Mouse (Mus musculus) heart, adult 11 months (tissue): ENCODE data around the gene Sigmar1.
A peak's percentile ranks its signal among the peaks of the same experiment; 100 is the strongest.
"Not testable (repeated sequence)": the region's sequence is repeated elsewhere in the genome, so short reads cannot be mapped to it uniquely, and the experiment has no call there.

ENCODE experiments used
- DNase-seq: peaks from one replicate; pipeline ENCODE4 v3.0.0; 2022

The Sigmar1 gene

DNA sequence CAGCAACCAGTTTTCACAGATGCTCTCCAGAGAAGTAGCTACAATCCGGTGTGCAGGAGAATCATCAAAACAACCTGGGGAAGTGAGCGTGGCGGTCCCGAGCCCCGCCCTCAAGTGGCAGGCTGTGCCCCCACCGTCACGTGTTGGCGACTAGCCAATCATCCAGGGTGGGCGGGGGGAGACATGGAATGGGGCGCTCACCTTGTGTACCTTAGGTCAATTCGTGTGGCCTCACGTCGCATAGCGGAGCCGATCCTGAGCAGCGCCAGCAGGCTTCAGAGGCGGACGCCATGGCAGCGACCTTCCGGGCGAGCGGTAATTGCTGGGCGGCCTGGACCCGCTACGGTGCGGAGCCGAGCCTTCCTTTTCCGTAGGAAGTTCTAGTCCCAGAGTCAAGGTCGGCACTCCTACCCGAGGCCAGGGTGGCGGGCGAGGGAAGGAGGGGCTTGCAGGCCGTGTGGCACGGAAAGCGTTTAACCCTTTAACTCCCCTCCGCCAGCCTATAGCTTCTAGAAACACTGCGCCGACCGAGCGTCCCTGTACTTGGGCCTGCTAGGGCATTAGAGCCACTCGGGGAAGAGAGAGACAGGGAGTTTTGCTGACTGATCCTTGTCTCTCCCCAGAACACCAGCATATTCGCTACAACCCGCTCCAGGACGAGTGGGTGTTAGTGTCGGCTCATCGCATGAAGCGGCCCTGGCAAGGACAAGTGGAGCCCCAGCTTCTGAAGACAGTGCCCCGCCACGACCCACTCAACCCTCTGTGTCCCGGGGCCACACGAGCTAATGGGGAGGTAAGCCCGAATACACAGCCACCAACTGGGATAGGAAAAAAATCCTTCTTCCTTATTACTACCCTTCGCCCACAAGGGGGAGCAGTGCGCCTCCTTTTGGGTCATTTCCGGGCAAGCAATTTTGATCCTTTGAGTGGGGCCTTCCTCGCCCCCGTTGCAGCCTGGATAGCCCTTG lies at the start of gene Sigmar1:
Gene Sigmar1 (minus strand): TSS at position 820 of the 968 bp plus-strand sequence.
- peak; percentile 99 for DNase-seq

- DNase-seq, result peak; percentile 78
Measured at GRCm38 (mm10) chr4:41783197-41783596, 27.2 kb upstream of the Sigmar1 start.

GRCm38 (mm10) chr4:41782711-41783110 lies 26.8 kb upstream of the Sigmar1 start:
- peak; percentile 16 for DNase-seq

GRCm38 (mm10) chr4:41781748-41782485 lies 26.0 kb upstream of the Sigmar1 start:
- DNase-seq, result peak; percentile 91

DNA sequence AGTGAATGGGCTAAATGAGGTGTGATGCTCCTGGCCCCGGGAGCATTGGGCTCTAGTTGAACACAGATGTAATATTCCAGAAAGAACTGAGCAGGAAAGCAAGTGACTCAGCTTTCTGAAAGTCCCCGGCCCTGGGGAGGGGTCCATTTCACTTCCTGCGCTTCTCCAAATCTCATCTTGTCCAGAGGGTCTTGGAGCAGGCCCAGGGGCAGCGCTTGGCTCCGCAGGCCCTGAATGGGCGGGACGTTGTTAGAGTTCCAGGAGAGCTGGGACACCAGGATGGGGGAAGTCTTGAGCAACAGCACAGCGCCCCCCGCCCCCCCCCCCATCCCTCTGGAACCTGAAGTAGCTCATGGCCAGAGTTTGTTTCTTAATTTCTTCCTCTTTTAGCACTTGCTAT lies 25.3 kb upstream of the Sigmar1 start:
- peak; percentile 95 for DNase-seq

DNA sequence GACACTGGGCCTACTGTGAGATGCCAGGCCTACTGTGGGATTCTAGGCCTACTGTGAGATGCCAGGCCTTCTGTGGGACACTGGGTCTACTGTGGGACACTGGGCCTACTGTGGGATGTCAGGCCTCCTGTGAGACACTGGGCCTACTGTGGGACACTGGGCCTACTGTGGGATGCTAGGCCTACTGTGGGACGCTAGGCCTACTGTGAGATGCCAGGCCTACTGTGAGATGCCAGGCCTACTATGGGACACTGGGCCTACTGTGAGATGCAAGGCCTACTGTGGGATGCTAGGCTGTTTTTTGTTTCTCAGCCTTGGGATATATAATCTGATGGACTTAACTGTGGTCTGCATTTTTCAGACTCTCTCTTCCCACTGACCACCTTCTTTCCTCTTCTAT lies 19.9 kb upstream of the Sigmar1 start:
- not testable (repeated sequence) for DNase-seq

GRCm38 (mm10) chr4:41774506-41774905 lies 18.5 kb upstream of the Sigmar1 start:
- DNase-seq, result not testable (repeated sequence)

GRCm38 (mm10) chr4:41774002-41774401 lies 18.0 kb upstream of the Sigmar1 start, which contains the start of gene Ccl27a:
Ccl27a (minus strand) TSS chr4:41774247.
- DNase-seq, result peak; percentile 98

- peak; percentile 99 for DNase-seq
Measured at GRCm38 (mm10) chr4:41773502-41773901, 17.5 kb upstream of the Sigmar1 start.

GRCm38 (mm10) chr4:41772946-41773345 lies 17.0 kb upstream of the Sigmar1 start:
- peak; percentile 94 for DNase-seq

DNA sequence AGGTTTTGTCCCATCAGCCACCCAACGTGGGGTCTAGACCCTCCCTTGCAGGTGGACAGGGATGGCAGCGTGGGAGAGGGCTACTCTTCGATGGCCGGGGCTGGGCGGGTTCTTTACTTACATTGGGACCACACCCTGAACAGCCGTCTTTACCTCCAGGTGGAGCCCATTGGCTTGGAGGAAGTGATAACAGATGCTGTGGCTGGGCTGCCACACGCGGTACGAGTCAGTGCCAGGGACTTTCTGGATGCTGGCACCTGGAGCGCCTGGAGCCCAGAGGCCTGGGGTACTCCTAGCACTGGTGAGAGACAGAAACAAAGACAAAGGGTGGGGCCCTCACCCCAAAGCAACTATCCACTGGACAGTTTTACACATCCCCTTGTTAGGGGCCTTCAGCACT lies 11.3 kb upstream of the Sigmar1 start:
- DNase-seq, result peak; percentile 88

- DNase-seq, result not testable (repeated sequence)
Measured at GRCm38 (mm10) chr4:41763176-41763575, 7.2 kb upstream of the Sigmar1 start.

- DNase-seq, result peak; percentile 98
Measured at GRCm38 (mm10) chr4:41762688-41763114, 6.7 kb upstream of the Sigmar1 start.

DNA sequence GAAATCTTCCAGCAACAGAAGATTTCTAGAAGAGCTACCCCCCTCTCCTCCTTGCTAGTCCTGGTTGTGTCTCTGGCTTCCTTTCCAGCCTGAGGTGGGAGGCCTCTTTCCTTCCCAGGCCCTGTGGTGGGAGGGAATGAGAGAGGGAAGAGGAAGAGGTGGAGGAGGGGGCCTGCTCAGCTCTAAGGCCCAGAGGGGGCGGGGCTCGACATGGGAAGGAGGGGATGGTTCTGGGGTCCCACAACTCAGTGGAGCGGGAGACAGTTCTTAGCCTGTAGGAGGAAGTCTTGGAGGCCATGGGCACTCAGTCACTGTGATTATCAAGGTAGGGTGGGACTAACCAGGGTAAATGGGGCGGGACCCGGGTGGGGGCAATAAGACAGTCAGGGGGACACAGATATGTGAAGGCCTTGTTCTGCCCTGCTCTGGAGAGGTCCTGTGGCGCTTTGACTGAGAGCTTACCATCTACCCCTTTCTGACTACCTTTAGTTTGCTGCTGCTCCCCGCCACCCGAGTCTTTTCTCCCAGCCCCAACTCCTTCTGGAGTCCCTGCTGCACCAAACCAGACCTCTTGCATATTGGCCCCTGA lies 6.2 kb upstream of the Sigmar1 start:
- DNase-seq, result peak; percentile 95

GRCm38 (mm10) chr4:41761680-41762079 lies 5.7 kb upstream of the Sigmar1 start:
- DNase-seq, result no peak

GRCm38 (mm10) chr4:41760911-41761310 lies 5.0 kb upstream of the Sigmar1 start:
- peak; percentile 94 for DNase-seq

DNA sequence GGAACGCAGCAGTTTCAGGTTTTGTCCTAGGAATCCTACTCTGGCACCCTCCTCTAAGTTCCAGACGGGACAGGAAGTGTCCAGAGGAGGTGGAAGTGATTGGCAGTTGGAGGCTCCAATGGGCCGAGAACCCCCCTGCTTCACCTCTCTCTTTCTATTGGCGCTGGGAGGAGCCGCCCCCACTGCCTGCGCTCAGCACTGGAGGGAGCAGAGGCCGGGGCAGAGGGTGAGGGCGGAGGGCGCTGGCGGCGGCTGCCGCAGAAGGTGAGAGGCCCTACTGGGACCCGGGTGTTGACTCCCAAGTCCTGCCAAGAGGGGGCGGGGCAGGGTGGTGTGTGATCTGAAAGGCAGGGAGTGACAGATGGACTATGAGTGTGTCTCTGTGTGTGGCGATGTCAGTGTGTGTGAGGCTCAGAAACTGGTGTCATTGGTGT lies 4.3 kb upstream of the Sigmar1 start:
- DNase-seq, result peak; percentile 100

DNA sequence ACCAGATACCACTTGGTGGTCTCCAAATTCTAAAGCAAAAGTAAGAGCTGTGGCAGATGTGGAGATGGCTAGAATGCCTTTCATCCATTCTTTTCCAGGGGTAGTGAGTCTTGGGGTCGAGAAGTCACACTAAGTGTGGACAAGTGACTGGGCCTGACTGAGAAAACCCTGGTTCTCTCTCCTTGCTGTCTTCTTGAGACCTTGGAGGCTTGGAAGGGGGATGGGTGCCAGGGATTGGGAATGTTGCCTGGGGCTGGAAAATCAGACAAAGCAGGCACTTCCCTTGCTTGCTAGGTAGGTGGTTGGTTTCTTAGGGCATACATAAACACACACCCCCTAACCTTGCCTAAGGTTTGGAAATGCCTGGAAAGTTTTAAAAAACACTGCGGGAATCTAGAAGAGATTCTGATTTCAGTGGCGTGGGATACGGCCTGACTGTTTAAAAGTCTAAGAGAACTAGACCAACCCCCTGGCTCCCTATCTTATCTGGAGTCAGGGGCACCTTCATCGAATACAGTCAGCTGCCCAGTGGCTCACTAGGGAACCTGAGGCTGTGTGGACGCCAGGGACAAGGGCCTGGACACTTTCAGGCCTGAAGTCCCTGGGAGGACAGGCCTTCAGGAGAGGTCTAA lies 3.8 kb upstream of the Sigmar1 start:
- peak; percentile 85 for DNase-seq

DNA sequence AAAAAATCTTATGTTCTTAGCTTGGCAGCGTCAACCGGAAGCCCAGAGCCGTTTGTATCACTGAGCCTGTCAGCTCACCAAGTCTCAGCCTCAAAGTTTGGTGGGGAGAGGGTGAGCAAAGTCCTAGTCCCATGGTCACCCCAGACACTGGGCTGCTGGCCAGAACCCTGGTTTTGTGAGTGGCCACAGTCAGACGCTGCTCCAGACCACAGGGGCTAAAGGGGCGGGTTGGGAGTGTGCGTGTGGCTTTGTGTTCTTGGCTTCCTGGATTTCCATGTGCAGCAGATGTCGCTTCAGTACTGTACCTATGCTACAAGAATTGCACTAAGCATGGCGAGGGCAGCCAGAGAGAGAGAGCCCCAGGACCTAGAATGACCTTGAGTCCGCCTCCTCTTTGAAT lies 3.2 kb upstream of the Sigmar1 start:
- DNase-seq, result peak; percentile 95

- DNase-seq, result peak; percentile 88
Measured at GRCm38 (mm10) chr4:41758701-41759100, 2.7 kb upstream of the Sigmar1 start.

DNA sequence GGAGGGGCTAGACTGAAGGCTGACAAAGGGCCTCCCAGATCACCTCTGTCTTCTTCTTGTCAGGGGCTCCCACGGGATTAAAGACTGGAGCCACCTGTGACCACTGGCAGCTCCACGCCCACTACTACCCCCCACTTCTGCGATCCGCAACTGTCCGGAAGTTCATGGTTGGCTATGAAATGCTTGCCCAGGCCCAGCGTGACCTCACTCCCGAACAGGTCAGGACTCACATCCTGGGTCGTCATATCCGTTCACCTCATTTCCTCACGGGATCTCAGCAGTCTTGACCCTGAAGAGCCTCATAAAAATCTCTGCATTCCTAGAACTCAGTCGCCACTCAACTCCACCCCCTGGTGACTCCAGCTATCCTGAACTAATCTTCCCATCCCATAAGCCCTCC lies 2.1 kb upstream of the Sigmar1 start:
- DNase-seq, result peak; percentile 94

GRCm38 (mm10) chr4:41757321-41757720 lies 1.4 kb upstream of the Sigmar1 start:
- no peak for DNase-seq

DNA sequence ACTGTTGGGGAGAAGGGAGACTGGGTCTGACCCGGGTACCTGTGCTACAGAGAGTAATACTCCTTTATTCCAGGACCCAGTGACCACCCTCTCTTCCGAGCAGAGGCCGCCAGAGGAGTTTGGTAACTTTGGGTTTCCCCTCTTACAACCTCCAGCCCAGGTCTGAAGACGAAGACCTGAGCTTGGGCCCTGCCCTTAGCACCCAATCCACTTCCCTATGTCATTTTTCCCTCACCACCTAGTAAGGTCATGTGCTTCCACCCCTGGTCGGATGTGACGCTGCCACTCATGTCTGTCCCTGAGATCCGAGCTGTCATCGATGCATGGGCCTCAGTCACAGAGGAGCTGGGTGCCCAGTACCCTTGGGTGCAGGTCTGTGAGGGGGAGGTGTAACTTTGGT lies 483 bp upstream of the Sigmar1 start:
- DNase-seq, result peak; percentile 95
